Mouse (Mus musculus) lung, postnatal 0 days (tissue): ENCODE data around the gene Srsf10.
A peak's percentile ranks its signal among the peaks of the same experiment; 100 is the strongest.

ENCODE experiments used
- CTCF ChIP-seq: IDR thresholded peaks from 2 replicates; pipeline ENCODE4 v1.5.1; 2016; ENCODE audit warnings: antibody characterized with exemption, mild to moderate bottlenecking
- EP300 ChIP-seq: IDR thresholded peaks from 2 replicates; pipeline ENCODE4 v1.6.1; 2016; ENCODE audit warnings: antibody characterized with exemption, mild to moderate bottlenecking, control low read depth

GRCm38 (mm10) chr4:135911531-135911930 lies 56.0 kb downstream of the Srsf10 start:
- no peak for TF ChIP-seq CTCF
- peak; percentile 50; the same call in 1 of the 2 replicates for TF ChIP-seq EP300
